In genomic region chr3:32398175-32398538, GRCm38 (mm10) we compare ENCODE assay signal across 8 mouse cellular contexts. TPM values are rescaled to one million over a fixed set of nuclear protein-coding genes. Genes with fewer than 3 reads are reported as not detected.
DNase-seq lines count a peak whose midpoint lies in the region; ATAC-seq and TF ChIP-seq lines count a peak whose summit lies in the region.

No protein-coding gene starts in this region.

- DNase-seq in lung, postnatal 4 days, result no peak
- DNase-seq in embryonic facial prominence, embryonic 14.5 days (ENCODE audit: low spot score), result no peak
- no peak for DNase-seq in frontal cortex, postnatal 10 days (ENCODE audit: low spot score in 2 of 2)
- DNase-seq in ovary, adult 18-20 months (ENCODE audit: low spot score), result no peak
- no peak for DNase-seq in gastrocnemius, adult 8-10 months (ENCODE audit: low spot score in 2 of 2)

- H3K4me3 ChIP-seq in lung, embryonic 16.5 days (ENCODE audit: low read length), result peak overlapping the region; percentile 95
- H3K4me3 ChIP-seq in embryonic facial prominence, embryonic 14.5 days (ENCODE audit: low read depth, low read length), result peak overlapping the region; percentile 84
- peak overlapping the region; percentile 84 for H3K4me3 ChIP-seq in intestine, postnatal 0 days (ENCODE audit: low read depth, low read length)
- H3K4me3 ChIP-seq in neural tube, embryonic 14.5 days (ENCODE audit: low read depth, low read length), result peak overlapping the region; percentile 88

- TF ChIP-seq CTCF in intestine, postnatal 0 days (IDR thresholded peaks at IDR 0.05; ENCODE audit: low read depth), result no peak

- no peaks in the 10 kb centered on the region for H3K9me3 ChIP-seq in lung, embryonic 16.5 days (ENCODE audit: control insufficient read depth, low read length)
- H3K9me3 ChIP-seq in embryonic facial prominence, embryonic 14.5 days (ENCODE audit: control insufficient read depth, low read length), result no peaks in the 10 kb centered on the region
- H3K9me3 ChIP-seq in intestine, postnatal 0 days (ENCODE audit: control insufficient read depth), result no peaks in the 10 kb centered on the region
- H3K9me3 ChIP-seq in neural tube, embryonic 14.5 days (ENCODE audit: control insufficient read depth, low read length), result no peaks in the 10 kb centered on the region

- no peaks in the 10 kb centered on the region for H3K36me3 ChIP-seq in lung, embryonic 16.5 days (ENCODE audit: control insufficient read depth, insufficient read depth, low read length)
- no peaks in the 10 kb centered on the region for H3K36me3 ChIP-seq in embryonic facial prominence, embryonic 14.5 days (ENCODE audit: control insufficient read depth, insufficient read depth, low read length)
- H3K36me3 ChIP-seq in intestine, postnatal 0 days (ENCODE audit: control insufficient read depth, insufficient read depth), result no peaks in the 10 kb centered on the region
- no peaks in the 10 kb centered on the region for H3K36me3 ChIP-seq in neural tube, embryonic 14.5 days (ENCODE audit: control insufficient read depth, insufficient read depth, low read length)

- WGBS in lung, embryonic 16.5 days, result 0% methylated on average over 7 of the region's 7 CpGs
- 1% methylated on average over 7 of the region's 7 CpGs for WGBS in embryonic facial prominence, embryonic 14.5 days
- 3% methylated on average over 7 of the region's 7 CpGs for WGBS in intestine, postnatal 0 days
- WGBS in neural tube, embryonic 14.5 days, result 2% methylated on average over 7 of the region's 7 CpGs

- no peaks in the 10 kb centered on the region for H3K27me3 ChIP-seq in lung, embryonic 16.5 days (ENCODE audit: control insufficient read depth, insufficient read depth, low read depth, low read length)
- H3K27me3 ChIP-seq in embryonic facial prominence, embryonic 14.5 days (replicated peaks; ENCODE audit: control insufficient read depth, insufficient read depth, low read length), result no peaks in the 10 kb centered on the region
- H3K27me3 ChIP-seq in intestine, postnatal 0 days (replicated peaks; ENCODE audit: control insufficient read depth, insufficient read depth, low read length), result no peaks in the 10 kb centered on the region
- no peaks in the 10 kb centered on the region for H3K27me3 ChIP-seq in neural tube, embryonic 14.5 days (ENCODE audit: control insufficient read depth, insufficient read depth, low read length)

- peak overlapping the region; percentile 75 for H3K4me2 ChIP-seq in lung, embryonic 16.5 days (ENCODE audit: low read depth, low read length)
- peak overlapping the region; percentile 87 for H3K4me2 ChIP-seq in embryonic facial prominence, embryonic 14.5 days (ENCODE audit: low read depth, low read length)
- H3K4me2 ChIP-seq in intestine, postnatal 0 days (replicated peaks; ENCODE audit: low read depth), result peak overlapping the region; percentile 77
- H3K4me2 ChIP-seq in neural tube, embryonic 14.5 days (ENCODE audit: low read depth, low read length), result peak overlapping the region; percentile 58

- H3K9ac ChIP-seq in lung, embryonic 16.5 days (ENCODE audit: low read length), result peak overlapping the region; percentile 96
- peak overlapping the region; percentile 93 for H3K9ac ChIP-seq in embryonic facial prominence, embryonic 14.5 days (ENCODE audit: low read depth, low read length)
- no peak overlapping the region for H3K9ac ChIP-seq in intestine, postnatal 0 days (ENCODE audit: low read depth, low read length)
- H3K9ac ChIP-seq in neural tube, embryonic 14.5 days (replicated peaks; ENCODE audit: low read depth, low read length), result peak overlapping the region; percentile 96; the same call in 1 of the 2 replicates

- H3K4me1 ChIP-seq in lung, embryonic 16.5 days (replicated peaks; ENCODE audit: control insufficient read depth, insufficient read depth, low read length), result peaks cover 34% of the 10 kb centered on the region
- H3K4me1 ChIP-seq in embryonic facial prominence, embryonic 14.5 days (ENCODE audit: control insufficient read depth, insufficient read depth, low read length), result peaks cover 25% of the 10 kb centered on the region
- H3K4me1 ChIP-seq in intestine, postnatal 0 days (replicated peaks; ENCODE audit: control insufficient read depth, insufficient read depth, low read length), result peaks cover 11% of the 10 kb centered on the region
- H3K4me1 ChIP-seq in neural tube, embryonic 14.5 days (ENCODE audit: control insufficient read depth, insufficient read depth, low read length), result peaks cover 20% of the 10 kb centered on the region

- H3K27ac ChIP-seq in lung, embryonic 16.5 days (ENCODE audit: low read length), result peak overlapping the region; percentile 99
- peak overlapping the region; percentile 99 for H3K27ac ChIP-seq in embryonic facial prominence, embryonic 14.5 days (replicated peaks; ENCODE audit: low read depth, low read length)
- no peak overlapping the region for H3K27ac ChIP-seq in intestine, postnatal 0 days (ENCODE audit: low read depth, low read length)
- no peak overlapping the region for H3K27ac ChIP-seq in neural tube, embryonic 14.5 days (ENCODE audit: low read depth, low read length)

- no peak for ATAC-seq in lung, embryonic 16.5 days (ENCODE audit: low read depth)
- ATAC-seq in embryonic facial prominence, embryonic 14.5 days (ENCODE audit: low read depth), result no peak
- ATAC-seq in intestine, postnatal 0 days, result no peak
- ATAC-seq in neural tube, embryonic 14.5 days (ENCODE audit: low read depth), result no peak

RNA-seq across cellular contexts. Expression of gene Pik3ca, which starts 0.7 kb away (rescaled TPM):
- 9.7 and 10.2 TPM in 2 replicates for polyA plus RNA-seq in lung, embryonic 16.5 days (2015; fragmentation: Nextera tagmentation; extraction: Ambion mirVana)
- polyA plus RNA-seq in embryonic facial prominence, embryonic 14.5 days (2014; fragmentation: Nextera tagmentation; extraction: Ambion mirVana), result 13.8 and 15.5 TPM in 2 replicates
- 5.9 and 7.0 TPM in 2 replicates for polyA plus RNA-seq in intestine, postnatal 0 days (2015; fragmentation: Nextera tagmentation; extraction: Ambion mirVana)
- 26.0 and 26.7 TPM in 2 replicates for polyA plus RNA-seq in neural tube, embryonic 14.5 days (2014; fragmentation: Nextera tagmentation; extraction: Ambion mirVana)
- 10 to 100 TPM; 40.7 to 50.6 (median 45.8) TPM for total RNA-seq in gastrocnemius, adult 8-10 months (2022)

RNA-seq across cellular contexts. Expression of gene Zmat3, which starts 32.3 kb away (rescaled TPM):
- polyA plus RNA-seq in lung, embryonic 16.5 days (2015; fragmentation: Nextera tagmentation; extraction: Ambion mirVana), result 2.8 and 3.0 TPM in 2 replicates
- polyA plus RNA-seq in embryonic facial prominence, embryonic 14.5 days (2014; fragmentation: Nextera tagmentation; extraction: Ambion mirVana), result 6.2 and 7.1 TPM in 2 replicates
- polyA plus RNA-seq in intestine, postnatal 0 days (2015; fragmentation: Nextera tagmentation; extraction: Ambion mirVana), result 2.8 and 3.1 TPM in 2 replicates
- 11.2 TPM in 2 replicates for polyA plus RNA-seq in neural tube, embryonic 14.5 days (2014; fragmentation: Nextera tagmentation; extraction: Ambion mirVana)
- 1 to 10 TPM; 7.1 to 9.7 (median 8.6) TPM for total RNA-seq in gastrocnemius, adult 8-10 months (2022)

Comparison
In these comparisons a context has a peak if more than half of its experiments do, and no peak if none do; other contexts are left out.
1. H3K27ac ChIP-seq: peak in lung, embryonic 16.5 days (single experiment) and embryonic facial prominence, embryonic 14.5 days (single experiment); none in intestine, postnatal 0 days (single experiment) and neural tube, embryonic 14.5 days (single experiment).
2. Peak in every context shown above with its lines, with median percentiles within 50 percentile points of each other: H3K4me2 ChIP-seq and H3K4me3 ChIP-seq.